Mouse (Mus musculus) inflammation-experienced regulatory T-cells, adult 6 months (primary cell): ENCODE data around the gene Tspan15. TPM values are rescaled to one million over a fixed set of nuclear protein-coding genes. Genes with fewer than 3 reads are reported as not detected.

ENCODE experiments used
- ATAC-seq: one replicate; pipeline ENCODE4 v1.8.0; 2017
- polyA plus RNA-seq, 3 experiments: library from polyadenylated mRNA; unstranded; fragments of 100-300 nt; shearing (Covaris generic); gene quantifications; one replicate each; pipeline ENCODE4 v1.2.1; 2017

Gene Tspan15
- polyA plus RNA-seq, 3 experiments from 2014 or later: not detected

- ATAC-seq: peak; percentile 29
Measured at GRCm38 (mm10) chr10:62186882-62187281, 44.2 kb downstream of the Tspan15 start.

DNA sequence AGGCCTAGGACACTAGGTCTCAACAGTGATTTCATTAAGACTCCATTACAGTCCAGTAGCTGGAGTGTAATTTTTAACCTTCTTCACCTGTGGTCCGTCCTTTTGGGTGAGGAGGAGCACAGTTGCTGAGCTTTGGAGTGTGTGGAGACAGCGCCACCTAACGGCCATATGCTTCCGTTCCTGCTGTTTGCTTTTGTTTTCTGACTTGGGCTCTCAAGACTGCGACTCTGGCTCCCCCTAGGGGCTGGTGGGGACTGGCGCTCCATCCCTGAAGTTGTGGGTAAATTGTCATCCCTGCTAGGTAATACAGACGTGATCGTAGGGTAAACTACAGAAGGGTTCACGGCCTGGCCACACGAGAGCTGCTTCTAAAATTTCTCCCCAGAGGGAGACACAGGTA lies 48.0 kb downstream of the Tspan15 start:
- peak; percentile 89 for ATAC-seq

- no peak for ATAC-seq
Measured at GRCm38 (mm10) chr10:62182471-62183014, 48.5 kb downstream of the Tspan15 start.

GRCm38 (mm10) chr10:62181701-62182100 lies 49.4 kb downstream of the Tspan15 start:
- ATAC-seq: no peak

DNA sequence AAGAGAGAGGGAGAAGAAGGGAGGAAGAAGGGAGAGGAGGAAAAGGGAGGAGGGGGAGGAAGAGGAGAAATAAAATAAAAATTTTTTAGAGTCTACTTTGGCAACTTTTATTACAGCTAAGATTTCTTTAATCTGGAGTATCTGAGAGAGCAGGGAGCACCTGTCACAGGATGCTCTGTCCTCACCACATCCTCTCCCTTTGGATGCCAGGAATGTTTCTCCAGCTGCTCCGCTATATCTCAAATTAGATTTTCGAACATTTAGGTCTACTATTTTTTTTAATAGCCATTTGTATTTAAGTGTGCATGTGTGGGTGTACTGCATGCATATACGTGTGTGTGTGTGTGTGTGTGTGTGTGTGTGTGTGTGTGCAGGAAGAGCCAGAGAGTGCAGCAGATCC lies 51.1 kb downstream of the Tspan15 start:
- ATAC-seq: no peak

DNA sequence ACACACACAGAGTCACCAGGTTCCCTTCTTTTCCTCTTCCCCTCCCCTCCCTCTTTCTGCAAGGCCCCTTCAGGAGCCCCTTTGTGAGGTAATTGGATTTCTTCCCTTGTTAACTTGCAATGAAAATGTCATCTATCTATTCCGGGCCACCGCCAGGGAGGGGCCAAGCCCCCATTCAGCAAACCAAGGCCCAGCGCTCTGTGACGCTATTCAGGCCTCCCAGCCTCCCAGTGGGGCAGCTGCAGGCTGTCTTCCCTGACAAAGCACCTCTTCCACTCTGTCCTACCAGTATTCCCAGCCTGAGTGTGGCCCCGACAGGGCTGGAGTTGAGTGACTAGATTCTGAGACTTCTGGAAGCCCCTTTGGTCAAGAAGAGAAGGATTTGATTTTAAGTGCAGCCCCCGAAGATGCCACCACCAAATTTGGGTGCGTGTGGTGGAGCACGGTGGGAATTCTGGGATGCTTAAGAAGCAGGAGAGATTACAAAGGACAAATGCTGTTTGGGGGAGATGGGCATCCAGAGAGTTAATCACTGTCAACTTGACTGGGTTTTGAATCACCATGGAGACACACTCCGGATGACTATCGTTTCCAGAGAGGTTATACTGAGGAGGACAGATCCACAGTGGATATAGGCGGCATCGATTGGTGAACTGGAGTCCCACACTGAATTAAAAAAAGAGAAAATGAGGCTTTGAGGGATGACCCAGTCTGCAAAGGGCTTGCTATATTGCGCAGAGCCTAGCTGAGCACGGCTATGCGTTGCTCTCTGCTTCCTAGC lies 56.3 kb downstream of the Tspan15 start:
- ATAC-seq: no peak

DNA sequence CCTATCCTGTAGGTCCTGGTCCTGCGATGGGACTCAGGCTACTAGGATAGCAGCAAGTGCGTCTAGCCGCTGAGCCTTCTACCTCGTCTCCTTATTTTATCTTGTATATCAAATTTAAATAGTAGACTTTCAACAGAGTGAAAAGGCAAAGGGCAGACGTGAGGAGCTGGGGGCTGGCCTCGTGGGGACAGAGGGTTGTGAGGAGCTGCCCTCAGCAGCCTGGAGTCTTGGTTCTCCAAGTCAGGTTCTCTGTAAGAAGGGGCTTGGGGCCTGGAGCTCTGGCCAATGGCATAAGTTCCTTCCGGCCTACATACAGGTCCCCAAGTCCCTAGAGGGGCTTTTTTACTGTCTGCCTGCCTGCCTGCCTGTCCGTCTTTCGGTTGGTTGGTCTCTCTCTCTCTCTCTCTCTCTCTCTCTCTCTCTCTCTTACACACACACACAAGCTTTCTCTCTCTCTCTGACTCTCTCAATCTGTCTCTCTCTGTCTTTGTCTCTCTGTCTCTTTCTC lies 57.1 kb downstream of the Tspan15 start:
- ATAC-seq: no peak

- no peak for ATAC-seq
Measured at GRCm38 (mm10) chr10:62172841-62173553, 58.1 kb downstream of the Tspan15 start.

DNA sequence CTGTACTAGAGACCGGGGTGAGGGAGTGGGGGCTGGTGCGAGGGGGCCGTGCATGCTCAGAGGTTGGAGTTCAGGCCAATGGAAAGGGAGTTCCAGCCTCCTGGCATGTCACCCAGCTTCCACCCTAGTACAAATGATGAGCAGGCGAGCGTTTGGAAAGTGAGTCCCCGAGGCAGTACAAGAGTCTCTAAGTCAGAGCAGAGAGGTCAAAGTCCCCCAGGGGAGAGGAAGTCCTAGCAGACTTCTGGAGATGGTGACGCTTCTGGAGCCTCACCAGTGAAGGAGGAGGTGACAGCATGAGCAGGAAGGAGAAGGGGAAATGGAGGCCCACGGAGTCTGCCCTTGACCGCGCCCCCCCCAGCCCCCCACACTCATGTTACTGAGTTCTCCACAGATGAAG lies 68.6 kb downstream of the Tspan15 start:
- no peak for ATAC-seq

GRCm38 (mm10) chr10:62149929-62150328 lies 81.1 kb downstream of the Tspan15 start:
- ATAC-seq: no peak

DNA sequence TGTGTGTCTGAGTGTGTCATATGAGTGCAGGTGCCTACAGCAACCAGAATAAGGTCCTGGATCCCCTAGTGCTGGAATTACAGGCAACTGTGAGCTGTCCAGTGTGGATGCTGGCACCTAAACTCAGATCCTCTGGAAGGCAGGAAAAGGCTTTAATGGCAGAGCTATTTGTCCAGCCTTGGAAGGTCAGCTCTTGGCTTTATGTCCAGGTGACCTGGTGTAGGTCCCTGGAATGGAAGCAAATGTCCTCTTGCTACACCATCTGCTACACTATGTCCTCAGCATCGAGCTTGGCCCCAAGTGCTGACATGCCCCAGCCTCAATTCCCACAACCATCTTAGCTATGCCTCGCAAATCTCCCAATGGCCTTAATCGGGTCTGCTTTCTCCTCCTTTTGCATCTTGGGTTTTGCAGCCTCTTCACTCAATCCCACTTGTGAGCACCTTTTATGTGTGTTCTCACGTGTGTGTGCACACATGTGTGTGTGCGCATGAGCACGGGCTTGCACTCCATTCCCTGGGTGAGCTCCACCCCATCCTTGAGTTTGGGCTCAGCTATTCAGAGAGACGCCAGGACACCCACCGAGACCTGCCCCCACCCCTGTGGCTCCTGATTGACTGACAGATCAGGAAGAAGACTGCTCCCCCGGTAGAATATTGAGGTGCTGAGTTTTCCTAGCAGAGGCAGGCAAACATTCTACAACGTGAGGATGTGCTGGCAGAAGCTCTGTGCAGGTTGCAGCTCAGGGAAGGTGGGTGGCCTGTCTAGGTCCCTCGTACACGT lies 83.4 kb downstream of the Tspan15 start:
- ATAC-seq: no peak

DNA sequence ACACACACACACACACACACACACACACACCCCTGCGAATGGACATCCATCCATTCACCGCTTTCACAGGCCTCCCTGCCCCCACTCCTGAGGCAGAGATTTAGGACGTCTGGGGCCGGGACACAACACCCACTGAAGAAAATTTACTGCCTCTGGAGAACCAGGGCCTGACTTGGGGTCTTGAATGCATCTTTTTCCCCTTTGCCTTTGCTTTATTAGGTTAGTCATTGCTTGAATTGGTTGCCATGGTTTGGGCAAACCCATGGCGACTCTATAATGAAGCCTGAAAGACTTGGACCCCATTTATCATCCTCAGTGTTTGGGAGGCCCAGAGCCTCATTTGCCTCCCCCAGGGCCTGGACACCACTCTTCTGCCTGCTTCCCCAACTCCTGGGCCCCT lies 85.1 kb downstream of the Tspan15 start:
- ATAC-seq: no peak

DNA sequence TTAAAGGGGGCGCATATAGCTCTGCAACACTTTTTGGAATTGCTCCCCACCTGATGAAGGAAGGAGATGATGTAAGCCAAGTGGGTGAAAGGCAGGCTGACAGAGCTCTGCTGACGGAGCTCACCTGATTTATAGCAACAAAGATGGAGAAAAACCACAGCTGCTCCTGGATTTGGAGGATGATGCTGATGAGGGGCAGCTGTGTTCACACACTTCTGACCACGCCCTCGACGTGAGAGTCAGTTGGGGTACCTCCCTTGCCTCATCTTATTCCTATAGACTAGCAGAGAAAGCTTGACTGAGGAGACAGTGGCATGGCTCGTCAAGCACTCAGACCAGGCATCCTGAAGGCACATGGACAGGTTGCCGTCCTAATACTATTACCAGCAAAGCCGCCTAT lies 87.2 kb downstream of the Tspan15 start, which contains the start of gene Fam241b:
Fam241b (minus strand) TSS at position 101 of the 400 bp plus-strand sequence.
- no peak for ATAC-seq

GRCm38 (mm10) chr10:62138040-62138439 lies 93.0 kb downstream of the Tspan15 start:
- no peak for ATAC-seq

GRCm38 (mm10) chr10:62137150-62137549 lies 93.9 kb downstream of the Tspan15 start:
- ATAC-seq: no peak

DNA sequence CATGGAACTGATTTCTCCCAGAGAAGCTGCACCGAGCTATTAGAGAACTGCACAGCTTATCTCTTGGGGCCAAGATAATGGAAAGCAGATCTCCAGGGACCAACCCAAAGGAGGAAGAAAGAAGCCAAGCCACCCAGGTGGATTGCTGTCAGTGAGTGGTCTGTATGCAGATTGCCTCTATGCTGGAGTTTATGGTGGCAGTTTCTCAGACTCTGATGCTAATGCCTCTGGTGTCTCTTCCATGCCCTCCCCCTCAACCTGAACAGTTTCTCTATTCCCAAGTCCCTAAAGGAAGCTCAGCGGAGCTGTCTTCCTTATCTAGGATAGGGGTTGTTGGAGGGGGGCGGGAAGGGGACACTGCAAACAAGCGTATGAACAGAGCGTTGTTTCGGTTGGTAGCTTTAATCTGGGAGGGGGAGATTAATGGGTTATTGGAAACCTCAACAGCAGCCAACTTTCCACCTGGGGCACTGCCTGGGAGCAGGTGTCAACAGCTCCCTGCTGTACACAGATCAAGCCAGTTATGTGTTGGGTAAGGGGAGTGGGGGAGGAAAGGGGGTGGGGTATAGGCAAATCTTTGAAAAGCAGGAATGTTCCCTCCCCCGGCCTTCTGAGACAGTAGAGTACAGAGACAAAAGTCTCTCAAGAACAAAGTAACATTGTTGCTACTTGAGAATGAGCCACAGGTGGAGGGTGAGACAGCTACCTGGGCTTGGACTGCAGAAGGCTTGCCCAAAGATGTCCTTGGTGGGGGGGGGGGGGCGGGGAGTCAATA lies 95.2 kb downstream of the Tspan15 start:
- no peak for ATAC-seq

Other genes with a start within 250 kb of the Tspan15 start
- gene Neurog3, start 98.2 kb downstream of the Tspan15 start, polyA plus RNA-seq: not detected
- 1 to 10 TPM; 2.8 to 5.2 (median 3.6) TPM for gene Fam241b, start 87.3 kb downstream of the Tspan15 start, polyA plus RNA-seq
- not detected for gene Tacr2, start 21.2 kb upstream of the Tspan15 start, polyA plus RNA-seq
- 100 to 1,000 TPM in 1 of 3 experiments, 10 to 100 TPM in 2; 64.3 to 101 (median 74.8) TPM for gene Hk1, start 148.7 kb upstream of the Tspan15 start, polyA plus RNA-seq
- gene Hkdc1, start 191.2 kb upstream of the Tspan15 start, polyA plus RNA-seq: not detected
- gene 4930507D05Rik, start 218.2 kb upstream of the Tspan15 start, polyA plus RNA-seq: not detected
- gene Supv3l1, start 218.5 kb upstream of the Tspan15 start, polyA plus RNA-seq: 10 to 100 TPM in 2 of 3 experiments, 1 to 10 TPM in 1; 5.9 to 15.5 (median 10.5) TPM